Mouse (Mus musculus) kidney, embryonic 16.5 days (tissue): ENCODE data around the gene Rtp2. TPM values are rescaled to one million over a fixed set of nuclear protein-coding genes. Genes with fewer than 3 reads are reported as not detected.

Experiments
- ATAC-seq: fragments of 200-750 bp; cut with Nextera tagmentation; 2 replicates; pipeline ENCODE4 v1.8.0; 2017; ENCODE audit warnings: moderate TSS enrichment; ENCODE audit not compliant: low FRiP score, low TSS enrichment
- H3K27ac ChIP-seq: fragments of 300-500 bp; sonication (generic); 2 replicates; pipeline ENCODE4 v1.5.1; 2014; ENCODE audit warnings: low read length
- H3K27me3 ChIP-seq: fragments of 300-500 bp; sonication (generic); 2 replicates; pipeline ENCODE4 v1.6.1; 2014; ENCODE audit warnings: low read length, control low read depth, mixed read lengths; ENCODE audit not compliant: insufficient read depth
- H3K36me3 ChIP-seq: fragments of 300-500 bp; sonication (generic); 2 replicates; pipeline ENCODE4 v1.6.1; 2014; ENCODE audit warnings: low read length, control low read depth, mixed read lengths; ENCODE audit not compliant: insufficient read depth
- H3K4me1 ChIP-seq: fragments of 300-500 bp; sonication (generic); 2 replicates; pipeline ENCODE4 v1.6.1; 2014; ENCODE audit warnings: low read length, control low read depth, mixed read lengths; ENCODE audit not compliant: insufficient read depth
- H3K4me2 ChIP-seq: fragments of 300-500 bp; sonication (generic); replicated peaks from 2 replicates; pipeline ENCODE4 v1.6.1; 2014; ENCODE audit warnings: low read depth, low read length
- H3K4me3 ChIP-seq: fragments of 300-500 bp; sonication (generic); 2 replicates; pipeline ENCODE4 v1.5.1; 2014; ENCODE audit warnings: mild to moderate bottlenecking, low read length
- H3K9ac ChIP-seq: fragments of 300-500 bp; sonication (generic); replicated peaks from 2 replicates; pipeline ENCODE4 v1.6.1; 2014; ENCODE audit warnings: low read length
- H3K9me3 ChIP-seq: fragments of 300-500 bp; sonication (generic); 2 replicates; pipeline ENCODE4 v1.6.1; 2016; ENCODE audit warnings: low read length, control low read depth
- WGBS: fragments of 180-500 bp; shearing (Covaris S2); extraction: QIAGEN DNeasy Blood & Tissue Kit; methylation state at CpG from one replicate; pipeline ENCODE4 v1.1.7; 2014; 5-methylcytosine and 5-hydroxymethylcytosine counted together
- polyA plus RNA-seq: library from polyadenylated mRNA; unstranded; fragments of >200 nt; fragmentation: Nextera tagmentation; extraction: Ambion mirVana; gene quantifications from 2 replicates; pipeline ENCODE4 v1.2.1, GENCODE M21; 2015

Rtp2 gene
- polyA plus RNA-seq, 1 experiment from 2014 or later = not detected

- H3K4me3 ChIP-seq = peak overlapping the region; percentile 26
- H3K27ac ChIP-seq = no peak overlapping the region
- ATAC-seq = peak; percentile 90; the same call in 1 of the 2 replicates
- 6% methylated on average over 15 of the region's 15 CpGs for WGBS
- 0 out of 2 replicates have a peak overlapping the region, but pooled peaks have one; percentile 23 for H3K9ac ChIP-seq
- H3K4me1 ChIP-seq = peaks cover 17% of the 10 kb centered on the region
- peak overlapping the region; percentile 44 for H3K4me2 ChIP-seq
- H3K36me3 ChIP-seq = no peaks in the 10 kb centered on the region
- no peaks in the 10 kb centered on the region for H3K9me3 ChIP-seq
- H3K27me3 ChIP-seq = peaks cover 4% of the 10 kb centered on the region; the same call in 1 of the 2 replicates
These were observed 34.1 kb downstream of the Rtp2 start for GRCm38 (mm10) chr16:23897984-23898586.

DNA sequence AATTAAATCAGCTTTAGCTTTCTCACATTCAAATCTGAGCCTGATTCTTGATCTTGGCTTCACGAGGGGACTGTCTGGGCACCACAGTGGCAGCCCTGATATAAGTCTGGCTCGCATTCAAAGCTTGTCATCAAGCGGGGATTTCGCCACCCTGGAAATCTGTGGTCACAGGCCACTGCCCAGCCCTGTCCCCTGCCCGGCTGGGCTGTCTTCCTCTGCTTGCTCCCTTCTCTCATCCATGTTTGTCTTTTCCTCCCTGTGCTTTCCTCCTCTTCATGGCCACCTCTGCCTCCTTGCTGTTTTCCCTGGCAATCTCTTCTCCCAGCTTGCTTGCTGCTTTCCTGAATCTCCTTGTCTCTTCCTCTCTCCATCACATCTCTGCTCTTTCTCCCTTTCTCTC lies 34.7 kb downstream of the Rtp2 start:
- WGBS = 18% methylated on average over 5 of the region's 5 CpGs
- Histone ChIP-seq H3K4me3 (peak overlapping the region; percentile 26; the same call in 1 of the 2 replicates), H3K36me3 (no peaks in the 10 kb centered on the region), H3K27me3 (peaks cover 4% of the 10 kb centered on the region; the same call in 1 of the 2 replicates), H3K9me3 (no peaks in the 10 kb centered on the region), H3K9ac (0 out of 2 replicates have a peak overlapping the region, but pooled peaks have one; percentile 23), H3K27ac (no peak overlapping the region), H3K4me2 (peak overlapping the region; percentile 44; the same call in 1 of the 2 replicates), H3K4me1 (peaks cover 17% of the 10 kb centered on the region)
- no peak for ATAC-seq

- Histone ChIP-seq H3K9ac (no peak overlapping the region), H3K27ac (no peak overlapping the region), H3K36me3 (no peaks in the 10 kb centered on the region), H3K4me3 (no peak overlapping the region), H3K4me2 (no peak overlapping the region), H3K4me1 (peaks cover 20% of the 10 kb centered on the region), H3K27me3 (peaks cover 24% of the 10 kb centered on the region), H3K9me3 (no peaks in the 10 kb centered on the region)
- WGBS = 86% methylated on average over 3 of the region's 3 CpGs
- no peak for ATAC-seq
These were observed 37.1 kb downstream of the Rtp2 start for GRCm38 (mm10) chr16:23895135-23895534.

DNA sequence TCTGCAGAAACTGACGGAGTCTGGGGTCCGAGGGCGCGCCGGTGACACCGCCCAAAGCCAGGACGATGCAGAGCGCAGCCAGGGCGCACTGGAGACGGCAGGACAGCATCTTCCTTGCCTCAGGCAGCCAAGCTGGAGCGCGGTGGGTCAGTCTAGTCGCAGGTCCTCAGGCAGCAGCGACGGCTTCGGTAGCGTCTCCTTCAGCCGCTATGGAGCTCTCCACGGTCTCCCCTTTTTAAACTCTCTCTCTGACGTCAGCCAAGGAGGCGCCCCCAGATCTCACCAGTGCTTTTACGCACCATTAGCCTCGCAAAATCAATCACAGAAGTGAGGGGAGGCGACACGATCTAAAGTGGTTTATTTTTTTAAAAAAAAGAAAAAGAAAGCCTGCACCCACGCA lies 41.6 kb downstream of the Rtp2 start, which contains the start of gene Sst:
Gene Sst (minus strand): TSS at position 323 of the 400 bp plus-strand sequence.
- Histone ChIP-seq H3K27me3 (peaks cover 22% of the 10 kb centered on the region), H3K9me3 (no peaks in the 10 kb centered on the region), H3K4me3 (no peak within 1 kb of the TSS), H3K27ac (no peak within 1 kb of the TSS), H3K9ac (no peak within 1 kb of the TSS), H3K4me1 (0 out of 2 replicates have a peak, but pooled peaks cover 4% of the 10 kb centered on the region), H3K36me3 (no peaks in the 10 kb centered on the region), H3K4me2 (no peak within 1 kb of the TSS)
- 3% methylated on average over 26 of the region's 26 CpGs for WGBS
- ATAC-seq = no peak

- Histone ChIP-seq H3K27me3 (peaks cover 22% of the 10 kb centered on the region), H3K36me3 (no peaks in the 10 kb centered on the region), H3K4me2 (no peak overlapping the region), H3K27ac (no peak overlapping the region), H3K9ac (no peak overlapping the region), H3K4me1 (0 out of 2 replicates have a peak, but pooled peaks cover 4% of the 10 kb centered on the region), H3K9me3 (no peaks in the 10 kb centered on the region), H3K4me3 (no peak overlapping the region)
- WGBS = 8% methylated on average over 9 of the region's 9 CpGs
- ATAC-seq = no peak
These were observed 42.0 kb downstream of the Rtp2 start for GRCm38 (mm10) chr16:23890151-23890550.

DNA sequence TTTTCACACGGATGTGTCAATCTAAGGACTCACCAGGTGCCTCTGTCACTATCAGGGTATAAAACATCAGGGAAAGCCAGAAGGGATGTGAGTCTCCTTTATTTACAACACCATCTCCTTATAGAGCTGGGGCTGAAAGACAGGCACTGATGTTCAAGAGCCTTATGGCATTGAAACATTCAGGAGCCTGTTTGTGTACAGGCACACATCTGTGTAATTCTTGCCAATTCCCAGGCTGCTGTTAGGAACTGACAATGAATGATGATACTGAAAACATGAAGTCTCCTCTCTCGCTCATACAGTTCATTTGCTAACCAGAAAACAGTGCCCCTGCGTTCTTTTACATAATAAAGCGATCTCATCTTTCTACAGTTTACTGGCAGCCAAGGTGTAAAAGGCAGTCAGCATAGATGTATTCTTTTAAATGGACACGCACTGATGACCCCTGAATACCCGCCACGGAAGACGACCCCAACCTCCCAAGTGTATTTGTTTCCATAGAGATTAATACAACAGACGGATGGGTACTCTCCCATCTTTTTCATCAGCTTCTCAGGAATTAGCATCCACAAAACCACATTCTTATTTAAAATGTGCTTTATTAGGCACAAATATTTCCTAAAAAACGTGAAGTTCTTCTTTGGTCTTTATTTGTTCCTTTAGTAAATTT lies 44.1 kb downstream of the Rtp2 start:
- Histone ChIP-seq H3K4me3 (no peak overlapping the region), H3K36me3 (no peaks in the 10 kb centered on the region), H3K4me1 (0 out of 2 replicates have a peak, but pooled peaks cover 4% of the 10 kb centered on the region), H3K27me3 (peaks cover 22% of the 10 kb centered on the region), H3K9me3 (no peaks in the 10 kb centered on the region), H3K4me2 (no peak overlapping the region), H3K9ac (no peak overlapping the region), H3K27ac (no peak overlapping the region)
- no peak for ATAC-seq
- WGBS = 66% methylated on average over 10 of the region's 10 CpGs

GRCm38 (mm10) chr16:23885098-23885497 lies 47.1 kb downstream of the Rtp2 start:
- Histone ChIP-seq H3K4me3 (no peak overlapping the region), H3K9ac (no peak overlapping the region), H3K27me3 (0 out of 2 replicates have a peak, but pooled peaks cover 2% of the 10 kb centered on the region), H3K4me2 (no peak overlapping the region), H3K27ac (no peak overlapping the region), H3K36me3 (no peaks in the 10 kb centered on the region), H3K4me1 (no peaks in the 10 kb centered on the region), H3K9me3 (no peaks in the 10 kb centered on the region)
- ATAC-seq = no peak
- 72% methylated on average over 12 of the region's 12 CpGs for WGBS

Other genes with a start within 250 kb of the Rtp2 start
- gene Sst, start 41.4 kb downstream of the Rtp2 start, polyA plus RNA-seq = 1.1 and 1.5 TPM in 2 replicates
- gene Gm37419, start 56.1 kb upstream of the Rtp2 start, polyA plus RNA-seq = not detected in 2 replicates
- gene Bcl6, start 56.5 kb upstream of the Rtp2 start, polyA plus RNA-seq = 0.84 and 0.94 TPM in 2 replicates